Mouse (Mus musculus): ENCODE measurements around the gene Lats2. TPM values are rescaled to one million over a fixed set of nuclear protein-coding genes. Genes with fewer than 3 reads are reported as not detected.

Gene Lats2
- polyA plus RNA-seq, 1 experiment from 2014 or later, result 5.8 TPM

DNA sequence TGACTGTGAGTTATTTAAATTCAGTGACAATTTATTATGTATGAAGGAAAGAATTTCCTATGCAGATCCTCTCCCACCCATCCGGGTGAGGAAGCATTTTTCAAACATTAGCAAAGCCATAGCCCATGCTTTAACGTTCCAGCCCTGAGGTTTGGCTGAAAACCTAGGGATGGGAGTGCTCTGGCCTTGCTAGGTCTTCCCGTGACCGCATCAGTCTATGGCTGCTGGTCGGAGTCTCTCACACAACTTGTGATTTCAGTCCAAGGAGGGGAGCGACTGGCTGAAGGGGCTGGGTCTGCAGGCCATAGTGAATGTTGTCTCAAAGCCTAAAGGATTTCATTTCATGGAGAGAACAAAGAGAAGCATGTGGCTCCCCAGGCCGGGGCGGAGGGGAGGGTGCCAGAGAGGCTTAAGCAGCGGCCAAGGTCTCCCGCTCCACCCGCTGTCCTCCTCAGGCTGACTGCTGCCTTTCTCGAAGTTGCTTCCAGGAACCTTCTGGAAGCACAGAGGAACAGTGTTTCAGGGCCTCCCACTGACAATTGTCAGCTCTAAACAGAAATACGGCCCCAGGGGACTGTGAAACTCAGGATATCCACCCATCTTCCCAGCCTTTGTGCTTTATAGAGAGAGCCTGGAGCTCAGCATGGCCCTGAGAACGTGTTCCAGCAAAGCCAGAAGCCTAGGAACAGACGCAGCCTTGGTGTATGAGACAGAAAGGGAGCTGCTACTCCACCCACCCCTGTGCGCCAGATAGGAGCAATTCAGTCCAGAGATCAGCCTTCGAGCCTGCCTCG lies 50.9 kb downstream of the Lats2 start:
- H3K4me1 ChIP-seq, result peaks cover 30% of the 10 kb centered on the region
- peak; percentile 45; the same call in 1 of the 2 replicates for ATAC-seq (ENCODE audit: low FRiP score)
- no peak overlapping the region for H3K4me3 ChIP-seq (replicated peaks)
- 0 out of 2 replicates have a peak overlapping the region, but pooled peaks have one; percentile 11 for H3K4me2 ChIP-seq
- WGBS, result 40% methylated on average over 18 of the region's 18 CpGs
- H3K27ac ChIP-seq (replicated peaks), result peak overlapping the region; percentile 74
- 0 out of 2 replicates have a peak, but pooled peaks cover 2% of the 10 kb centered on the region for H3K36me3 ChIP-seq
- H3K9ac ChIP-seq (replicated peaks), result no peak overlapping the region; the same call in 1 of the 2 replicates
- no peaks in the 10 kb centered on the region for H3K27me3 ChIP-seq (replicated peaks)
- H3K9me3 ChIP-seq (replicated peaks), result no peaks in the 10 kb centered on the region

GRCm38 (mm10) chr14:57706760-57707099 lies 51.5 kb downstream of the Lats2 start:
- Histone ChIP-seq H3K9ac (replicated peaks) (no peak overlapping the region), H3K36me3 (0 out of 2 replicates have a peak, but pooled peaks cover 2% of the 10 kb centered on the region), H3K4me1 (peaks cover 30% of the 10 kb centered on the region), H3K4me3 (replicated peaks) (no peak overlapping the region), H3K27ac (replicated peaks) (peak overlapping the region; percentile 74), H3K27me3 (replicated peaks) (no peaks in the 10 kb centered on the region), H3K4me2 (no peak overlapping the region), H3K9me3 (replicated peaks) (no peaks in the 10 kb centered on the region)
- peak; percentile 31; the same call in 1 of the 2 replicates for ATAC-seq (ENCODE audit: low FRiP score)
- WGBS, result 69% methylated on average over 4 of the region's 4 CpGs

DNA sequence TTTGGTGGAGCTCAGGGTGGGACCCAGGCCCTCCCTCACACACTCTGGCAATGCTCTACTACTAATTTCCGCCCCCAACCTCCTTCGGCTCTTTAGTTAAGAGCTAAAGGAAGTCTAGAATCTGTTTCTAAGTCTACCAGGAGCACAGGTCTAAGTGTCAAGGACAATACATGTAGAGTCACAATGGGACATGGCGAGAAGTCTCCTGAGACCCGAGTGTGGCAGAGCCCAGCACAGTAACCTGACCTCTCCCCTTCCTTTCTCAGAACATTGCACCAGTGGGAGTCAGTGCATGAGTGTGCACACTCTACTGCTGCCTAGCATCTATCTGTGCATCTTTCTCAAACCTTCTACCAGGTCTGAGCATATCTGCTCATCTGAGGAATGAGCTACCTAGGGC lies 52.4 kb downstream of the Lats2 start:
- Histone ChIP-seq H3K27me3 (replicated peaks) (no peaks in the 10 kb centered on the region), H3K4me2 (no peak overlapping the region), H3K36me3 (0 out of 2 replicates have a peak, but pooled peaks cover 2% of the 10 kb centered on the region), H3K9me3 (replicated peaks) (no peaks in the 10 kb centered on the region), H3K9ac (replicated peaks) (no peak overlapping the region), H3K4me3 (replicated peaks) (no peak overlapping the region), H3K27ac (replicated peaks) (no peak overlapping the region), H3K4me1 (peaks cover 30% of the 10 kb centered on the region)
- no peak for ATAC-seq (ENCODE audit: low FRiP score)
- 96% methylated on average over 4 of the region's 4 CpGs for WGBS

- no peaks in the 10 kb centered on the region for H3K9me3 ChIP-seq (replicated peaks)
- WGBS, result 89% methylated on average over 4 of the region's 4 CpGs
These were observed 53.1 kb downstream of the Lats2 start for GRCm38 (mm10) chr14:57705075-57705474.

DNA sequence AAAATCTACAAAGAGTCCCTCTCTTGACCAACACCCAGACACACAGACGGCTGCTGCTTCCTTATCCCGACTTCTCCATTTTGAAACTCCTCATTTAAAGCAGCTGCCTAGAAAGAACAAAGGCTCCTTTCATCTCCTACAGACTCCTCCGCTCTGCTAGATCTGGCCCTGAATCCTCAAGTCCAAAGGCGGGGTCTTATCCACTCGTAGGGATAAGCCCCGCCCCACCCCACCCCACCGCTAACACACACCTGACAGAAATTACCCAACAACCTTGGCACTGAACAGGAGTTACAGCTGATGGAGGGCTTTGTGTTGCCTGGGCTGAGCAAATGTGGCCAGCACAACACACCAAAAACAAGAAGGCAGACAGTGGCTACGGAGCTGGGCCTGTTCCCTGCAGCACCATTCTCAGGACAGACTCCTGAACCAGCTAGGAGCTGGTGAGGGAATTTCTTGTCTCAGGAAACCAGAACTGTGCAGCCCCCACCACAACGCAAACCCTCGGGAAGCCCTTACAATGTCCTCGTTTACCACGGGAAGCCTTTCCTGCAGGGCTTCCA lies 56.2 kb downstream of the Lats2 start:
- Histone ChIP-seq H3K27me3 (replicated peaks) (no peaks in the 10 kb centered on the region), H3K36me3 (peaks cover 18% of the 10 kb centered on the region; the same call in 1 of the 2 replicates), H3K4me2 (no peak overlapping the region), H3K4me1 (peaks cover 8% of the 10 kb centered on the region), H3K4me3 (replicated peaks) (no peak overlapping the region), H3K9me3 (replicated peaks) (no peaks in the 10 kb centered on the region), H3K27ac (replicated peaks) (peak overlapping the region; percentile 30; the same call in 1 of the 2 replicates), H3K9ac (replicated peaks) (no peak overlapping the region)
- no peak for ATAC-seq (ENCODE audit: low FRiP score)
- 53% methylated on average over 12 of the region's 12 CpGs for WGBS

More at GRCm38 (mm10) chr14:57705075-57705474, 53.1 kb downstream of the Lats2 start:
- no peak for ATAC-seq (ENCODE audit: low FRiP score)
- H3K4me1 ChIP-seq, result peaks cover 30% of the 10 kb centered on the region
- H3K9ac ChIP-seq (replicated peaks), result no peak overlapping the region
- no peaks in the 10 kb centered on the region for H3K27me3 ChIP-seq (replicated peaks)
- H3K36me3 ChIP-seq, result peaks cover 4% of the 10 kb centered on the region; the same call in 1 of the 2 replicates
- no peak overlapping the region for H3K27ac ChIP-seq (replicated peaks)
- no peak overlapping the region for H3K4me2 ChIP-seq
- no peak overlapping the region for H3K4me3 ChIP-seq (replicated peaks)

DNA sequence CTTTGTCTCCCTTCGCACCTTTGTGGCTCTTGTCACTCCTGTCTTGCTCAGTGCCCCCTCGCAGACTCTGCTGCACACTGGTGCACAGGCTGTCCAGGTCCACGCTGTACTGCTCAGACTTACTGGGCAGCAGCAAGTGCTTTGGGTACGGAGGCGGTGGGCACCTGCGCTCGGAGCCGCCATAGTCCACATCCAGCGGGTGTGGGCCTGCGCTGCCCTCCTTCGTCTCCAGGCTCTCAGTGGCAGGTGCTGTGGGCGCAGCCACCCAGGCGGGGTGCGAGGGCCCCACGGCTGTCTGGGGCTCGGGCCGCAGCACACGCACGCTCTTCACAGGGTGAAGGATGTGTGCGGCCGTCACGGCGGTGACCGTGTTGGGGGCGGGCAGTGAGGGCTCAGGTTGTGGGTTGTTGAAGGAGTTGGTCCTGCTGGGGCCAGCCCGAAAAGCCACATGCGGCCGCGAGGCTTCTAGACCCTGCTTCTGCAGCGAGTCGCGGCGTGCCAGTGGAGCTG lies 58.7 kb downstream of the Lats2 start:
- Histone ChIP-seq H3K27ac (replicated peaks) (no peak overlapping the region), H3K4me2 (no peak overlapping the region), H3K9ac (replicated peaks) (no peak overlapping the region), H3K9me3 (replicated peaks) (no peaks in the 10 kb centered on the region), H3K4me1 (no peaks in the 10 kb centered on the region), H3K36me3 (peaks cover 31% of the 10 kb centered on the region), H3K4me3 (replicated peaks) (no peak overlapping the region), H3K27me3 (replicated peaks) (no peaks in the 10 kb centered on the region)
- no peak for ATAC-seq (ENCODE audit: low FRiP score)
- 96% methylated on average over 33 of the region's 33 CpGs for WGBS

DNA sequence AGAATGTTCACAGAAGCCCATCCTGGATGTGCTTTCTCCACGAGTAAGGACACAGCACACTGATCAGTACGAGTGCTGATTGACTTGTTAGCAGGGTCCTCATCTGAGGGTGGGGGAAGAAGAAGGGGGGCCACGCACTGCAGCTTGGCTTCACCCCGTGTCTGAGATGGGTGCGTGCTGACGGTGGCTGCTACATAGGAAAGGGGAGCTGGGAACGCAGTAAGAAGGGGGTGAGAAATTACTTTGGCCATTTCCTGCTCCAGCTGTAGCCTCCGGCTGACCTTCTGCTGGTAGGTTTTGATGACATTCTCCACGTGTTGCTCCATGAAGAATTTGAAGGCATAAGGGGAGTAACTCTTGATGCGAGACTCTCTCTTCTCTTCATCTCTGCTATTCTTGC lies 59.2 kb downstream of the Lats2 start:
- Histone ChIP-seq H3K4me2 (no peak overlapping the region), H3K4me1 (no peaks in the 10 kb centered on the region), H3K9me3 (replicated peaks) (no peaks in the 10 kb centered on the region), H3K36me3 (peaks cover 35% of the 10 kb centered on the region), H3K9ac (replicated peaks) (no peak overlapping the region), H3K4me3 (replicated peaks) (no peak overlapping the region), H3K27ac (replicated peaks) (no peak overlapping the region), H3K27me3 (replicated peaks) (no peaks in the 10 kb centered on the region)
- 90% methylated on average over 10 of the region's 10 CpGs for WGBS
- ATAC-seq (ENCODE audit: low FRiP score), result no peak

DNA sequence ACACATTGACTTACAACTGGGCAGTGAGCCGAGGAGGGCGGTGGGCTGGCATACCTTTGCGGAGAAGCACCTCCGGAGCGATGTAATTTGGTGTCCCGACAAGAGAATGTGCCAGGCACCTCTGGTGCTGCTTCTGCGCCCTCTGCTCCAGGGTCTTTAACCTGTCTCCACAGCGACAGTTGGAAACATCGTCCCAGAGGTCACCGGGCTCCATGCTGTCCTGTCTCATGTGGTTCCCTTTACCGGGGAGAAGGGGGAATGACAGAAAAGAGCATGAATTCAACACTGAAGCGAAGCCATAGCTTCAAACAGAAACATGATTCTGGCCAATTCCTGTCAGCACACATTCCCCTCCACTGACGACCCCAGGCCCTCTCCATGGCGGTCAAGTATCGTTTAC lies 62.1 kb downstream of the Lats2 start:
- 97% methylated on average over 15 of the region's 15 CpGs for WGBS
- no peak overlapping the region for H3K4me2 ChIP-seq
- H3K9me3 ChIP-seq (replicated peaks), result no peaks in the 10 kb centered on the region
- ATAC-seq (ENCODE audit: low FRiP score), result no peak
- H3K4me3 ChIP-seq (replicated peaks), result no peak overlapping the region
- no peaks in the 10 kb centered on the region for H3K27me3 ChIP-seq (replicated peaks)
- peaks cover 37% of the 10 kb centered on the region for H3K36me3 ChIP-seq
- no peak overlapping the region for H3K9ac ChIP-seq (replicated peaks)
- no peak overlapping the region for H3K27ac ChIP-seq (replicated peaks)
- no peaks in the 10 kb centered on the region for H3K4me1 ChIP-seq

GRCm38 (mm10) chr14:57695550-57695949 lies 62.6 kb downstream of the Lats2 start:
- Histone ChIP-seq H3K9ac (replicated peaks) (no peak overlapping the region), H3K9me3 (replicated peaks) (no peaks in the 10 kb centered on the region), H3K4me1 (no peaks in the 10 kb centered on the region), H3K27ac (replicated peaks) (no peak overlapping the region), H3K27me3 (replicated peaks) (no peaks in the 10 kb centered on the region), H3K4me2 (no peak overlapping the region), H3K4me3 (replicated peaks) (no peak overlapping the region), H3K36me3 (peaks cover 38% of the 10 kb centered on the region)
- ATAC-seq (ENCODE audit: low FRiP score), result no peak
- WGBS, result 91% methylated on average over 8 of the region's 8 CpGs

- WGBS, result 89% methylated on average over 16 of the region's 16 CpGs
- Histone ChIP-seq H3K4me3 (replicated peaks) (no peak overlapping the region), H3K27ac (replicated peaks) (no peak overlapping the region), H3K9ac (replicated peaks) (no peak overlapping the region), H3K4me2 (no peak overlapping the region), H3K36me3 (peaks cover 29% of the 10 kb centered on the region), H3K4me1 (no peaks in the 10 kb centered on the region), H3K9me3 (replicated peaks) (no peaks in the 10 kb centered on the region), H3K27me3 (replicated peaks) (no peaks in the 10 kb centered on the region)
- ATAC-seq (ENCODE audit: low FRiP score), result no peak
These were observed 63.9 kb downstream of the Lats2 start for GRCm38 (mm10) chr14:57694246-57694645.

- Histone ChIP-seq H3K9me3 (replicated peaks) (no peaks in the 10 kb centered on the region), H3K4me1 (no peaks in the 10 kb centered on the region), H3K27me3 (replicated peaks) (no peaks in the 10 kb centered on the region), H3K9ac (replicated peaks) (no peak overlapping the region), H3K27ac (replicated peaks) (no peak overlapping the region), H3K4me2 (no peak overlapping the region), H3K36me3 (peaks cover 24% of the 10 kb centered on the region), H3K4me3 (replicated peaks) (no peak overlapping the region)
- WGBS, result 93% methylated on average over 17 of the region's 17 CpGs
- ATAC-seq (ENCODE audit: low FRiP score), result no peak
These were observed 65.6 kb downstream of the Lats2 start for GRCm38 (mm10) chr14:57692517-57693130.

Data from neural tube, embryonic 15.5 days (tissue).